Mouse (Mus musculus) MEL (cell line): ENCODE data around the gene Trnau1ap.

Source experiments
- BHLHE40 ChIP-seq: IDR thresholded peaks from 2 replicates; pipeline ENCODE4 v1.6.1; 2012; ENCODE audit warnings: low read depth, mild to moderate bottlenecking, inconsistent platforms, low read length, improper control_type of control experiment, borderline replicate concordance
- CTCF ChIP-seq, 3 experiments: IDR thresholded peaks in 2 of 3; conservative IDR thresholded peaks in 1 of 3; 2 replicates each; pipeline ENCODE4 v1.5.1; 2011 to 2012; ENCODE audit warnings: low read length in 3 of 3, low read depth in 2 of 3, mild to moderate bottlenecking in 2 of 3, improper control_type of control experiment in 1 of 3, inconsistent platforms in 1 of 3, mixed read lengths in 1 of 3, moderate library complexity in 1 of 3; ENCODE audit not compliant: control insufficient read depth in 1 of 3, insufficient read depth in 1 of 3, poor library complexity in 1 of 3, severe bottlenecking in 1 of 3
- HCFC1 ChIP-seq: IDR thresholded peaks from 2 replicates; pipeline ENCODE4 v1.6.1; 2012; ENCODE audit warnings: low read depth, mild to moderate bottlenecking, inconsistent platforms, low read length, improper control_type of control experiment, moderate library complexity
- KAT2A ChIP-seq: conservative IDR thresholded peaks from 2 replicates; pipeline ENCODE4 v1.6.1; 2012; ENCODE audit warnings: low read depth, low read length, improper control_type of control experiment, inconsistent platforms
- MAFK ChIP-seq: IDR thresholded peaks from 2 replicates; pipeline ENCODE4 v1.6.1; 2011; ENCODE audit warnings: low read depth, mild to moderate bottlenecking, low read length, improper control_type of control experiment, borderline replicate concordance
- MAX ChIP-seq: IDR thresholded peaks from 2 replicates; pipeline ENCODE4 v1.6.1; 2011; ENCODE audit warnings: low read length, improper control_type of control experiment
- MAZ ChIP-seq: IDR thresholded peaks from 2 replicates; pipeline ENCODE4 v1.6.1; 2012; ENCODE audit warnings: low read depth, mild to moderate bottlenecking, inconsistent platforms, low read length, improper control_type of control experiment
- MYC ChIP-seq: IDR thresholded peaks from 2 replicates; pipeline ENCODE4 v1.6.1; 2011; ENCODE audit warnings: low read depth, mild to moderate bottlenecking, low read length, improper control_type of control experiment, moderate library complexity
- NRF1 ChIP-seq: IDR thresholded peaks from 2 replicates; pipeline ENCODE4 v1.6.1; 2014; ENCODE audit warnings: low read depth, mild to moderate bottlenecking, inconsistent platforms, low read length, improper control_type of control experiment, moderate library complexity; ENCODE audit not compliant: poor library complexity, insufficient read depth, severe bottlenecking
- POLR2A ChIP-seq, 2 experiments: IDR thresholded peaks; 2 replicates each; pipeline ENCODE4 v1.6.1; 2011 to 2012; ENCODE audit warnings: low read length in 2 of 2, mild to moderate bottlenecking in 2 of 2, control low read depth in 1 of 2, improper control_type of control experiment in 1 of 2, low read depth in 1 of 2, moderate library complexity in 1 of 2; ENCODE audit not compliant: control insufficient read depth in 1 of 2, insufficient read depth in 1 of 2, poor library complexity in 1 of 2
- POLR2AphosphoS2 ChIP-seq: IDR thresholded peaks from 2 replicates; pipeline ENCODE4 v1.6.1; 2011; ENCODE audit warnings: low read length, improper control_type of control experiment
- USF1 ChIP-seq: IDR thresholded peaks from 2 replicates; pipeline ENCODE4 v1.6.1; 2014; ENCODE audit warnings: low read depth, mild to moderate bottlenecking, inconsistent platforms, low read length, improper control_type of control experiment, moderate library complexity

- TF ChIP-seq HCFC1 (no peak), POLR2A (IDR thresholded peaks at IDR 0.05; ENCODE audit: control insufficient read depth in 1 of 2, insufficient read depth in 1 of 2, low read depth in 1 of 2, low read length in 2 of 2, poor library complexity in 1 of 2) (no peak), MYC (no peak), MAFK (no peak), USF1 (no peak), KAT2A (no peak), MAX (no peak), NRF1 (no peak), CTCF (IDR thresholded peaks at IDR 0.05 in 2 of 3, conservative IDR thresholded peaks at IDR 0.05 in 1 of 3; ENCODE audit: control insufficient read depth in 1 of 3, insufficient read depth in 1 of 3, low read depth in 2 of 3, low read length in 3 of 3, poor library complexity in 1 of 3, severe bottlenecking in 1 of 3) (no peak), BHLHE40 (no peak), POLR2AphosphoS2 (no peak), MAZ (no peak)
Observed at GRCm38 (mm10) chr4:132291056-132291455, 38.3 kb downstream of the Trnau1ap start.
